Comparison of ENCODE assay signal across 9 mouse cellular contexts in genomic region chr6:127767201-127767705, GRCm38 (mm10). TPM values are rescaled to one million over a fixed set of nuclear protein-coding genes. Genes with fewer than 3 reads are reported as not detected.
A peak's percentile ranks its signal among the peaks of the same experiment; 100 is the strongest.
DNase-seq lines count a peak whose midpoint lies in the region; ATAC-seq and TF ChIP-seq lines count a peak whose summit lies in the region.
"Had no signal": no experiment of that assay in that cellular context is flagged by ENCODE, and none has a peak within 500 bp of the region (broad histone marks: within the 10 kb centered on the region; RNA-seq: fewer than 3 reads in every experiment).

No protein-coding gene starts in this region.

- no peaks in the 10 kb centered on the region for H3K9me3 ChIP-seq in ES-E14 (ENCODE audit: control insufficient read depth, insufficient read depth, low read depth, low read length)

- peaks cover 12 to 14% of the 10 kb centered on the region in 2 experiments for H3K4me1 ChIP-seq in ES-E14 (ENCODE audit: control insufficient read depth in 2 of 2, insufficient read depth in 2 of 2, low read length in 2 of 2, poor library complexity in 1 of 2)

- no peak overlapping the region for H3K9ac ChIP-seq in ES-E14 (ENCODE audit: insufficient read depth, low read depth, low read length, poor library complexity, severe bottlenecking)

- no peak overlapping the region for H3K27ac ChIP-seq in ES-E14 (ENCODE audit: insufficient read depth, low read depth, low read length, poor library complexity, severe bottlenecking)

- no peaks in the 10 kb centered on the region for H3K36me3 ChIP-seq in ES-E14 (ENCODE audit: control insufficient read depth, insufficient read depth, low read length, poor library complexity, severe bottlenecking)

- in situ Hi-C loops in ES-E14 (cut with MboI; ENCODE audit: low sequenced_read_pairs in 2 of 2, unreplicated experiment in 2 of 2), result no loop called here

- DNase-seq in embryo, embryonic 11 days, result peak; percentile 33
- DNase-seq in embryo, embryonic 9.5 days (ENCODE audit: extremely low spot score), result no peak
- no peak for DNase-seq in ES-E14 (ENCODE audit: low read depth, low spot score)
- peak; percentile 58 to 69 for DNase-seq in frontal cortex, postnatal 14 days (ENCODE audit: low spot score in 2 of 2)
- DNase-seq in left cerebral cortex, postnatal 25 days (ENCODE audit: low spot score in 2 of 2), result peak; percentile 68 to 87
- DNase-seq in right cerebral cortex, postnatal 14 days, result peak; percentile 57
- DNase-seq in testis, postnatal 14 days (ENCODE audit: low spot score), result no peak

- intact Hi-C loops in left cerebral cortex, postnatal 25 days (cut with DNase I), result loop anchor here (5.0 kb wide), 2 partner anchors 180 to 325 kb away; no protein-coding TSS in a partner anchor

- peak overlapping the region; percentile 83 to 87 for H3K4me3 ChIP-seq in ES-E14 (ENCODE audit: insufficient read depth in 1 of 2, low read depth in 1 of 2, low read length in 2 of 2, poor library complexity in 1 of 2, severe bottlenecking in 1 of 2)

- ATAC-seq in monocyte, adult 5-6 weeks (replicated peaks; ENCODE audit: insufficient number of reproducible peaks, low FRiP score, low TSS enrichment, poor library complexity, severe bottlenecking), result no peak

TF ChIP-seq in ES-E14, 5 proteins besides CTCF, POLR2A, EP300 and RAD21:
- TF ChIP-seq ZC3H11A (IDR thresholded peaks at IDR 0.05; ENCODE audit: borderline replicate concordance, low read depth, low read length) (no peak), MAFK (IDR thresholded peaks at IDR 0.05; ENCODE audit: insufficient read depth, low read depth, low read length) (no peak), HCFC1 (IDR thresholded peaks at IDR 0.05; ENCODE audit: borderline replicate concordance, insufficient read depth, low read length) (no peak), ZNF384 (IDR thresholded peaks at IDR 0.05; ENCODE audit: low read depth, low read length) (no peak), CHD2 (IDR thresholded peaks at IDR 0.05; ENCODE audit: low read depth, low read length) (no peak)

RNA-seq across cellular contexts. Expression of gene Prmt8, which starts 2.0 kb away (rescaled TPM):
- 2.1 and 5.5 TPM in 2 replicates for total RNA-seq in ES-E14 (2012; rRNA removed)
- 100 to 1,000 TPM; 104 to 106 TPM for total RNA-seq in left cerebral cortex, postnatal 25 days (2021)
- total RNA-seq in monocyte, adult 5-6 weeks (2017), result not detected in 3 replicates
- total RNA-seq: common myeloid progenitor, adult 5-6 weeks had no signal

Comparison
In these comparisons a context has a peak if more than half of its experiments do, and no peak if none do; other contexts are left out.
1. DNase-seq: peak in embryo, embryonic 11 days (single experiment), frontal cortex, postnatal 14 days (2 of 2), left cerebral cortex, postnatal 25 days (2 of 2) and right cerebral cortex, postnatal 14 days (single experiment); none in embryo, embryonic 9.5 days (single experiment), ES-E14 (single experiment) and testis, postnatal 14 days (single experiment).
2. RNA of gene Prmt8, which starts 2.0 kb away (total RNA-seq): 104 to 106 TPM in left cerebral cortex, postnatal 25 days; 2.1 to 5.5 TPM in ES-E14 and not detected in monocyte, adult 5-6 weeks; every median in the first group is over 10 times any median in the second.